Mouse (Mus musculus): ENCODE results near the gene Gpr161. TPM values are rescaled to one million over a fixed set of nuclear protein-coding genes. Genes with fewer than 3 reads are reported as not detected.

The Gpr161 gene
- polyA plus RNA-seq, 1 experiment = 1.3 TPM

GRCm38 (mm10) chr1:165288165-165288564 lies 7.4 kb upstream of the Gpr161 start:
- H3K27me3 ChIP-seq (ENCODE audit: control insufficient read depth, insufficient read depth, low read length) = no peaks in the 10 kb centered on the region; the same call in 1 of the 2 replicates
- no peak overlapping the region for H3K27ac ChIP-seq (ENCODE audit: control insufficient read depth, insufficient read depth, low read length)
- H3K36me3 ChIP-seq (ENCODE audit: control insufficient read depth, insufficient read depth, low read length) = no peaks in the 10 kb centered on the region
- no peaks in the 10 kb centered on the region for H3K4me1 ChIP-seq (replicated peaks; ENCODE audit: control insufficient read depth, insufficient read depth, low read length)
- TF ChIP-seq CTCF (IDR thresholded peaks at IDR 0.05; ENCODE audit: borderline replicate concordance, control insufficient read depth, extremely low read depth, insufficient read depth, low read length, poor library complexity) = no peak
- TF ChIP-seq POLR2A (IDR thresholded peaks at IDR 0.05; ENCODE audit: control insufficient read depth, extremely low read depth, insufficient read depth, low read length, poor library complexity) = no peak
- DNase-seq = no peak
- no peak overlapping the region for H3K4me3 ChIP-seq (ENCODE audit: control insufficient read depth, insufficient read depth, low read length)
- 96% methylated on average over 9 of the region's 9 CpGs for WGBS

GRCm38 (mm10) chr1:165289831-165290230 lies 5.8 kb upstream of the Gpr161 start:
- peak; percentile 26; the same call in 1 of the 2 replicates for TF ChIP-seq CTCF (IDR thresholded peaks at IDR 0.05; ENCODE audit: borderline replicate concordance, control insufficient read depth, extremely low read depth, insufficient read depth, low read length, poor library complexity)
- TF ChIP-seq POLR2A (IDR thresholded peaks at IDR 0.05; ENCODE audit: control insufficient read depth, extremely low read depth, insufficient read depth, low read length, poor library complexity) = no peak
- DNase-seq = peak; percentile 34
- Histone ChIP-seq H3K4me3 (ENCODE audit: control insufficient read depth, insufficient read depth, low read length) (no peak overlapping the region), H3K27ac (ENCODE audit: control insufficient read depth, insufficient read depth, low read length) (no peak overlapping the region), H3K4me1 (replicated peaks; ENCODE audit: control insufficient read depth, insufficient read depth, low read length) (no peaks in the 10 kb centered on the region), H3K36me3 (ENCODE audit: control insufficient read depth, insufficient read depth, low read length) (no peaks in the 10 kb centered on the region), H3K27me3 (ENCODE audit: control insufficient read depth, insufficient read depth, low read length) (no peaks in the 10 kb centered on the region)
- 92% methylated on average over 4 of the region's 4 CpGs for WGBS

GRCm38 (mm10) chr1:165291606-165292005 lies 4.0 kb upstream of the Gpr161 start:
- Histone ChIP-seq H3K4me1 (replicated peaks; ENCODE audit: control insufficient read depth, insufficient read depth, low read length) (no peaks in the 10 kb centered on the region), H3K27me3 (ENCODE audit: control insufficient read depth, insufficient read depth, low read length) (no peaks in the 10 kb centered on the region), H3K27ac (ENCODE audit: control insufficient read depth, insufficient read depth, low read length) (no peak overlapping the region), H3K4me3 (ENCODE audit: control insufficient read depth, insufficient read depth, low read length) (no peak overlapping the region), H3K36me3 (ENCODE audit: control insufficient read depth, insufficient read depth, low read length) (no peaks in the 10 kb centered on the region)
- no peak for DNase-seq
- TF ChIP-seq POLR2A (IDR thresholded peaks at IDR 0.05; ENCODE audit: control insufficient read depth, extremely low read depth, insufficient read depth, low read length, poor library complexity) (no peak), CTCF (IDR thresholded peaks at IDR 0.05; ENCODE audit: borderline replicate concordance, control insufficient read depth, extremely low read depth, insufficient read depth, low read length, poor library complexity) (no peak)
- 94% methylated on average over 6 of the region's 6 CpGs for WGBS

GRCm38 (mm10) chr1:165301108-165301507 lies 5.5 kb downstream of the Gpr161 start:
- Histone ChIP-seq H3K36me3 (ENCODE audit: control insufficient read depth, insufficient read depth, low read length) (no peaks in the 10 kb centered on the region), H3K27ac (ENCODE audit: control insufficient read depth, insufficient read depth, low read length) (no peak overlapping the region), H3K27me3 (ENCODE audit: control insufficient read depth, insufficient read depth, low read length) (no peaks in the 10 kb centered on the region), H3K4me3 (ENCODE audit: control insufficient read depth, insufficient read depth, low read length) (no peak overlapping the region), H3K4me1 (replicated peaks; ENCODE audit: control insufficient read depth, insufficient read depth, low read length) (no peaks in the 10 kb centered on the region)
- no peak for DNase-seq
- TF ChIP-seq POLR2A (IDR thresholded peaks at IDR 0.05; ENCODE audit: control insufficient read depth, extremely low read depth, insufficient read depth, low read length, poor library complexity) = no peak
- TF ChIP-seq CTCF (IDR thresholded peaks at IDR 0.05; ENCODE audit: borderline replicate concordance, control insufficient read depth, extremely low read depth, insufficient read depth, low read length, poor library complexity) = no peak
- 12% methylated on average over 3 of the region's 3 CpGs for WGBS

- no peak for TF ChIP-seq CTCF (IDR thresholded peaks at IDR 0.05; ENCODE audit: borderline replicate concordance, control insufficient read depth, extremely low read depth, insufficient read depth, low read length, poor library complexity)
- TF ChIP-seq POLR2A (IDR thresholded peaks at IDR 0.05; ENCODE audit: control insufficient read depth, extremely low read depth, insufficient read depth, low read length, poor library complexity) = no peak
- Histone ChIP-seq H3K4me1 (replicated peaks; ENCODE audit: control insufficient read depth, insufficient read depth, low read length) (no peaks in the 10 kb centered on the region), H3K27me3 (ENCODE audit: control insufficient read depth, insufficient read depth, low read length) (no peaks in the 10 kb centered on the region), H3K27ac (ENCODE audit: control insufficient read depth, insufficient read depth, low read length) (no peak overlapping the region), H3K36me3 (ENCODE audit: control insufficient read depth, insufficient read depth, low read length) (no peaks in the 10 kb centered on the region), H3K4me3 (ENCODE audit: control insufficient read depth, insufficient read depth, low read length) (no peak overlapping the region)
- 85% methylated on average over 2 of the region's 2 CpGs for WGBS
- DNase-seq = no peak
Observed at GRCm38 (mm10) chr1:165301567-165301966, 6.0 kb downstream of the Gpr161 start.

GRCm38 (mm10) chr1:165302455-165303208 lies 7.0 kb downstream of the Gpr161 start:
- Histone ChIP-seq H3K4me3 (ENCODE audit: control insufficient read depth, insufficient read depth, low read length) (no peak overlapping the region), H3K27ac (ENCODE audit: control insufficient read depth, insufficient read depth, low read length) (no peak overlapping the region), H3K36me3 (ENCODE audit: control insufficient read depth, insufficient read depth, low read length) (no peaks in the 10 kb centered on the region), H3K4me1 (replicated peaks; ENCODE audit: control insufficient read depth, insufficient read depth, low read length) (no peaks in the 10 kb centered on the region), H3K27me3 (ENCODE audit: control insufficient read depth, insufficient read depth, low read length) (no peaks in the 10 kb centered on the region)
- no peak for TF ChIP-seq CTCF (IDR thresholded peaks at IDR 0.05; ENCODE audit: borderline replicate concordance, control insufficient read depth, extremely low read depth, insufficient read depth, low read length, poor library complexity)
- no peak for TF ChIP-seq POLR2A (IDR thresholded peaks at IDR 0.05; ENCODE audit: control insufficient read depth, extremely low read depth, insufficient read depth, low read length, poor library complexity)
- WGBS = 96% methylated on average over 13 of the region's 13 CpGs
- no peak for DNase-seq
